Mouse (Mus musculus) kidney, adult 11 months (tissue): ENCODE data around the gene Praf2.
"Not testable (repeated sequence)": the region's sequence is repeated elsewhere in the genome, so short reads cannot be mapped to it uniquely, and the experiment has no call there.

Experiments used
- DNase-seq: peaks from one replicate; pipeline ENCODE4 v3.0.0; 2022

Gene Praf2

DNA sequence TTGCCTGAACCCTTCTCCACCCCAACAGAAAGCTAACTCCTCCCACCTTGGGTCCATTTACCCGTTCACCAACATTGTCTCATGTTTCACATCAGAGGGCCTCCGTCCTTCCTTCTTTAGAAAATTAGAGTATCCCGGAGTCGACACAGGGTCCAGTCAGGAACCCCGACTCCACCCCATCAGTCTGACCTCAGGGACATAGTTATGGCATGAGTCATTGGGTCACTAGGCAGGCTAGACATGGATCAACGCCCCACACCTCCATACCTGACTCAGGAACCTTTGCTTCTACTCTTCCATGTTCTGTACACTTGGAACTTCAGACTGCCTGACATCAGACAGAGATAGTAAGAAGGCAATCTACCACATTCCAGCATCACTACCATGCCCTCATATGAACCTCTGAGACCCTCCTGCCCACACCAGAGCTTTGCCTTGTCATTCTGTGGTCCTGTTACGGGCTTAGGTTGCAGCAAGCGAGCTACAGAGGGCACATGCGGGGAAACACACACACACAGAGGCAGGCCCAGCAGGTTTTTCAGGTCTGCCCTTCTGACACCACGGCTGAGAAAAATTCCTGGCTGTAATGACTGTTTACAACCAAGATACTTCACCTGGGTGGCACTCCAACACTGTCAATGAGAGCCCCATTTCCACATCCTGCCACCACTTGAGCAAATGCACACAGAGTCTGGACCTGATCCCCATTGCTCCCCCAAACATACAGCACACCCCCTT is 12.0 kb downstream of the Praf2 start:
- peak; percentile 58 for DNase-seq

DNA sequence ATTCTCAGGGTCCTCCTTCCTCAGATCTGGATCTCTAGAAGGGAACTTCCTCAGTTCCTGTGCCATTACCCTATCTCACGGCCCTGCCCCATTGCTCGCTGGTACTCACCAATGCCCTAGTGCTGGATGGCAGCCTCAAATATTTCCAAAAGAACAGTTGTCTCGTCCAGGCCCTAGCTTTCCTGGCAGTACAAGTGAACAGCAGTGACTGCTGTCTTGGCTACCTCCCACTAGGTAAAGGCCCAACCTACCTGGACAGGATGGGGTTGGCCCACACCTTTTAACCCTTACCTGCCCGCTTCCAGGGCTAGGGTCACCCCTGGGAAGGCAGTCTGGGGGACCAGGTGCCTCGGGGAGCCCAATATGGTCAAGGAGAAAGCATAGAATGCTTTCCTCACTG is 12.9 kb downstream of the Praf2 start:
- no peak for DNase-seq

DNA sequence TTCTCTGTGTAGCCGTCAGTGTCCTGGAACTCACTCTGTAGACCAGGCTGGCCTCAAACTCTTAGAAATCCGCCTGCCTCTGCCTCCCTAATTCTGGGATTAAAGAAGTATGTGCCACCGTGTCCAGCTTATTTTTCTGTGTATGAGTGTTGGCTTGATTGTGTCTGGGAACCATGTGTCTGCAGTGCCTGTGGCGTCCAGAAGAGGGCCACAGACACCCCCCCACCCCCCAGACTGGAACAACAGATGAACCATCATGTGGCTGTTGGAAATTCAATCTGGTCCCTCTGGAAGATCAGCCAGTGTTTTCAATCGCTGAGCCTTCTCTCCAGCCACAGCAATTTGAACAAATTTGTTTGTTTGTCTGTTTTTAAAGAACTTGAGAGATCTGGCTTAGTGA is 15.2 kb downstream of the Praf2 start:
- DNase-seq: no peak

DNA sequence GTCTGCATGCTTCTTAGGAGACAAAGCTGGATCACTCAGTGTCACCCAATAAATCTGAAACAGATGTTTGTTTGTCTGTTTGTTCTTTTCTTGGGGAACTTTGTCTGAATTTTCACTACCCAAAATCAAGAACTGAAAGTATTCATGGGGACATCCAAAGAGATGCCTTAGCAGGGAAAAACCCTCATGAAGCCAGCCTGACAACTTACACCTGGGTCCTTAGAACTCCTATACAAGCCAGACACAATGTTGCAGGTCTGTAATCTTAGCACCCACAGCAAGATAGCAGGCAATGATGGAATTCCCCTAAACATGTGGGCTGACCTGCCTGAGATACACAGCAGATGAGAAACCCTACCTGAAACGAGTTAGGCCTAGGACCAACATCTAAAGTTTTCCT is 16.7 kb downstream of the Praf2 start:
- no peak for DNase-seq

DNA sequence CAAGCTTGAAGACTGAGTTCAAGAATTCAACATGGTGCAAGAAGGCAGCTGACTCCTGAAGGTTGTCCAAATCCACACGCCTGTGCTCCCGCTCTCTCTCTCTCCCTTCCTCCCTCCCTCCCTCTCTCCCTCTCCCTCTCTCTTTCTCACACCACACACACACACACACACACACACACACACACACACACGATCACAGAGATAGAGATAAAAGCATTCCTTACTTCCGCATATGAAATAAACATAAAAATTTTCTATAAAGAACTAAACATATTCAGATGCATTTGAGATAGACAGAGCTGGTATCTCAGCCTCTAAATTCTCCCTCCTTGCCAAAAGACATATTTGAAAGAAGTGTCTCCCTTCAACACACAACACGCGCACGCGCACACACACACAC is 17.2 kb downstream of the Praf2 start:
- no peak for DNase-seq

DNA sequence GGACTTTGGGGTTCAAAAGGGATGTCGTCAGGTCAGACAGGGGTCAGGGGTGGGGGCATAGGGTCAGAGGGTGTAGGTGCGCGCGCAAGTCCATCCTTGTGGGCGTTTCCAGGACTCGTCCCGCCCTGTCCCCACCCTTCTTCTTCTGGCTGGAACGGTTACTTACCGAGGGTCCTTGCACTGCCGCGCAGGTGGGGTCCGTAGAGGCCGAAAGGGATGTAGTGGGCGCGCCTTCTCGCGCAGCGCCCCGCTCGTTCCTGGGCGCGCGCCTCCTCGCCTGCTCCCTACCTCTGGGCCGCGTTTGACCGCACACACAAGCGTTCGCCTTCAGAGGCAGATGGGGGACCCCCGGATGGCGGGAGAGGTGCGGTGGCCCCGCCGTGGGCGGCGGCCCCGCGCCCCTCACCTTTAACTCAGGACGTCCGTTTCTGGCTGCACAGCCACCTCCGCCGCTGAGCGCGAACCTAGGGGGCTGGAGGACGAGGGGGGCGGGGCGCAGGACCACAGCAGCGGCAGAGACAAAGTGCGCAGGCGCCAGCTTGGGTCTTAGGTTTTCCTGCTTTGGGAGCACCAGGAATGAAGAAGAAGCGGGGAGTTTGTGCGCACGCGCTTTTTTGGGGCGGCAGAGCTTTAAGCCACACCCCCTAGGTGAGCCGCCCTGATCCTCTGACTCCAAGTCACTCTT is 22.3 kb downstream of the Praf2 start, which contains the start of gene Ccdc120:
Ccdc120 (minus strand) TSS at position 474 of the 685 bp plus-strand sequence.
- peak; percentile 75 for DNase-seq

DNA sequence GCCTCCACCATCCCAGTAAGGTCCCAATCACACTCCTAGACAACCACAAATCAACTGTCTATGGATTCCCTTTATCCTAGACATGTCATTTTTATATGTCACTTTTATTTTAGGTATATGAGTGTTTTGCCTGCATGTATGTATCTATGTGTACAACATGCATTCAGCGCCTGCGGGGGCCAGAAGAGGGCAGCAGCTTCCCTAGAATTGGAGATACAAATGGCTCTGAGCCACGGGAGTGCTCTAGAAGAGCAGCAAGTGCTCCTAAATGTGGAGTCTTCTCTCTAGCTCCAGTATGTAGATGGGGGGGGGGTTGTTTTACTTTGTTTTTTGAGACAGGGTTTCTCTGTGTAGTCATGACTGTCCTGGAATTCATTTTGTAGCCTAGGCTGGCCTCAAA is 25.4 kb downstream of the Praf2 start:
- not testable (repeated sequence) for DNase-seq

DNA sequence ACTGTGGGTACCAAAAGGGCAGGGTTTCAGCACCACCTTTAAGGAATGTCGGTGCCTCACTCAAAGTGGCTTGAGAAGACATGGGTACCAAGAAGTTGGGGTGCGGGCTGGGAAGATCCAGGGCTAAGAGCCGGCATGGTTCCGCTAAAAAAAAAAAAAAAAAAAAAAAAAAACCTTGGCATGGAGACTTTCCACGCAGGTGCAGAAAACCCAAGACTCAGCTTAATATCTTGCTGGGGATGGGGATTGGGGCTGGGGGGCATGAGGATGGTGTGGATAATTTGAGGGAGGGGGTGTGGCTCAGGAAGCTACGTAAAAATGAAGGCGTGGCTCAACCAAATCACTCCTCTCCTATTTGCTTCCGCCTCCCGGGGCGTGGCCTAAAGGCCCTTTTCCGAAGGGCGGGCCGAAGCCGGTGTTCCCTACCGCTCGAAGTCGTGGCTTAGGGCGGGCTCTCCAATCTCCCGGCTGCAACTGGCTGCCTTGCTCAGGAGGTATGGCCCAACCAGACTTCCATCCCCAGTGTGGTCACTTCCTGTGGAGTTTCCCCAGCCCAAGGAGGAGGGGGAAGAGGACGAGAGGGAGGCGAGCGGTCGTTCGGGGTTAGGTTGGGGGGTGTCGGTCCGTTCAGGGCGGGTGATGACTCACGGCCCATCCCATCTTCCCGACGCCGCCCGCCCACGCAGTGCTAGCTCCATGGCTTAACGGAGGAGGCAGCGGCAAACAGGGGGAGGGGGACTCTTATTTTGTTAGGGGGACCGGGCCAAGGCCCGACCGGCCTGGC is 34.1 kb downstream of the Praf2 start, which contains the start of gene Tfe3:
Tfe3 (plus strand) TSS at position 424 of the 784 bp plus-strand sequence.
- DNase-seq: peak; percentile 97

DNA sequence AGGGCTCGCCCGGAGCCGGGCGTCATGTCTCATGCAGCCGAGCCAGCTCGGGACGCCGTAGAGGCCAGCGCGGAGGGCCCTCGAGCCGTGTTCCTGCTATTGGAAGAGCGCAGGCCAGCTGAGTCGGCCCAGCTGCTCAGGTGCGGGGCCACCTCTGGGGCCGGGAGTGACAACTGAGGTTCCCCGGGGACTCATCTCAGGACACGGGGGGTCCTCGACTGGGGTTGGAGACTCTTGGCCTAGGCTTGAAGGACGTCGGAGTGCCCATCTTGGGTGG is 34.6 kb downstream of the Praf2 start:
- no peak for DNase-seq

DNA sequence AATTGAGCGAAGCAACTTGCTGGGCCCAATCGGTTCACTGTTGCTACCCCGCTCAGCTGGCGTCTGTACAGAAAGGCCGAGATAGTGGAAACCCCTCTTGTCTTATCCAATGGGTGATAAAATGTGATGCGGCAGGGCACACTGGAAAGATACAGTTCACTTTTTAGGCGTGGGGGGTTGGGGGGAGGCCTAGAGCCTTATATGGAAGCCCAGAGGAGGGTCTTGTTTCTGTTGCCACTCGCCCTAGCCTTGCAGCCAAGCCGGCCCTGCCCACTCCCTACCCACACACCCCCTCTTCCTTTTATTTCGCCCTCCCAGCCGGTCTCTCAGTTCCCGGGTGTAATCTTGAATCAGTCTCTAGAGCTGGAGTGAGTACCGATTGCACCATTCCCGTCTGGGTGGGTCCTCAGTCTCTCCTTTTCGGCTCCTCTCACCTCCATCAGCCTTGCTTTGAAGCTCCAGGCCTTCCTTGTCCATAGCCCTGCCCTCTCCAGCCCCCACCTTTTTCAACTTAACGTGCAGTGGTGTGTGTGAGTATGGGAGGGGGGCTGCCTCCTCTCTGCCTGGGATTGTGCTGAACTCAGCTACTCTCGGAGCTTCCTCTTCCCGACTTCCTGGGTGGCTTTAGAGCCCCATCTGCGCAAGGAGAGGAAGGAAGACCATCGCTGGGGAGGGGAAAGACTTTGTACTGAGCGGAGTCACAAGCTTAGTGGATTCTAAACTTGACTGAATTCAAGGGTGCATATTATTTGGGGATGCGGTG is 35.6 kb downstream of the Praf2 start:
- DNase-seq: peak; percentile 27

DNA sequence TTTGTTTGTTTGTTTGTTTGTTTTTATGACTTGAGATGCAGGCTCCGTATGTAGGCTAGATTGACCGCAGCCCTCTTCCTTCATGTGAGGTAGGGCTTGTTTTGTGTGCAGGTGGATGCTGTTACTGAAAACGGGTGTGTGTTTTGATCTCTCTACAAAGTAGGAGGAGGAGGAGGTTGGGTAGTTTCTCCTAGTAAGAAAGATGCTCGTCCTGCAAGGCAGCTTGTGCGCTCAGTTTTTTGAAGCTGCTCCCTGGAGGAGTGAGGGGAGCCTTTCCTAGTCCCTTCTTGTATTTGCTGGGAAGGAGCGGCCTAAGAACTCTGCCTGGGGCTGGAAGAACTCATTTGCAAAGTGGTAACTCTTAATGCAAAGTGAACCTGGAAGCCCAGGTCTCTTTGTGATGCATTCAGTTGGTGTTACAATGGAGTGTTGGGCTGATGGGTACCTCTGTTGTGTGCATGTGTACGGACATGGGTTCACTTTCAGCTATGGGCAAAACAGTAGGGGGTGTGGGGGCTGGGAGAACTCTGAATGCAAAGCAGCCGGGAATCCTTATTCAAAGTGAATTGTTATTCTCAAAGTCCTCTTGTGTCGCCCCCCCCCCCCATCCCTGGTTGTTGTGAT is 36.5 kb downstream of the Praf2 start:
- no peak for DNase-seq

DNA sequence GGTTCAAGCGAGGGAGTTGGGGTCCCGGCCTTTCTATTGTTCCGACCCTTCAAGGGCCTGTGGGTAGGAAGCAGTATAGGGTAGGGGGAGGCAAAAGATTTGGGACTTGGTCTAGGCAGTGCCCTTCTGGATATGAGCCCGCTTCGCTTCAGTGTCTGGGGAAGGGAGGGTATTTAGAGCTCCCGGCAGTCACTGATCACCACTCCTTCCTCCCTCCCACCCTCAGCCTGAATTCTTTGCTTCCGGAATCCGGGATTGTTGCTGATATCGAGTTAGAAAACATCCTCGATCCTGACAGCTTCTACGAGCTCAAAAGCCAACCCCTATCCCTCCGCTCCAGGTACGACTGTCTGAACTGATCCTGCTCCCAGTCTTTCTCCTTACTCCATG is 37.0 kb downstream of the Praf2 start:
- DNase-seq: no peak

DNA sequence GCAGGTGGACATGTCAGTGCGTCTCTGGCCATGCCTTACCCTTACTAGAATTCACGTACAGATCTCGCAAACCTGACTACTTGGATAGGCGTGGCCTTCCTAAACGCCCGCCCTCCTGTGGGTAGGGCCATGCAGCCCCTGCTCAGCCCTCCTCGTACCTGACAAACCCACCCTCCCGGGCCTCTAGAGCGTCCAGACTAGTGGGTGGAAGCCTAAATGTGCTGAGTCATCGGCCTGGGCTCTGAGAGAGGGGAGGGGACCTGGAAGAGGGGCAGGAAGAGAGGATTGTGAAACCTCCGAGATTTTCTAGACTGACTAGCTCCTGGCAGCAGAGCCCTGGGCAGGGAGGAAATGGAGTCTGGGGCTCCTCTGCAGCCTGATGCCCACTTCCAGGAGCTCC is 37.5 kb downstream of the Praf2 start:
- DNase-seq: peak; percentile 45

DNA sequence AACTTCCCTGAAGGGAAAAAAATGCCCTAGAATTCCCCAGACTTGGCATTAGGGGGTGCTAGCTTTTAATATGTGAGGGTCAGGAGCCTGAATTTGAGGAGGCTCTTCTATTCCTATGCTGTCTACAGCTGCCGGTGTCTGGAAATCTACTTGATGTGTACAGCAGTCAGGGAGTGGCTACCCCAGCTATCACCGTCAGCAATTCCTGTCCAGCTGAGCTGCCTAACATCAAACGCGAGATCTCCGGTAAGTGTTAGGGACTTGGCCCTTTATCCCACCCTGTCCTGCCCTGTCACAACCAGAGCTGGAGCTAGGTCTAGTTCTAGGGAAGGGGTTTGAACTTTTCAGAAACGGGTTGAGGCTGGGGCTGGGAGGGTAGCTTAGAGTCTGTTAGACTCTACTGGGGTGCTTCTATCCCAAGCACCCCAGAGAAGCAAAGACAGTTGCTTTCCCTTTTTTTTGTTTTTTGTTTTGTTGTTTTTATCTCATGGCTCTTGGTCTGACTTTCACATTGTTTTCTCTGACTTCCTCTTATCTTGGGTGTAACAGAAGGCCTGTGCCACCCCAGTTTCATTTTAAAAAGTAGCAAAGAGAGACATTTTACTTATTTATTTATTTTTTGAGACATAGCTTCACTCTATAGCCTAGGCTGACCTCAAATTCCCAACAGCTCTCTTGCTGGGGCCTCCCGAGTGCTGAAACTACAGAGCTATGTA is 41.2 kb downstream of the Praf2 start:
- DNase-seq: no peak

DNA sequence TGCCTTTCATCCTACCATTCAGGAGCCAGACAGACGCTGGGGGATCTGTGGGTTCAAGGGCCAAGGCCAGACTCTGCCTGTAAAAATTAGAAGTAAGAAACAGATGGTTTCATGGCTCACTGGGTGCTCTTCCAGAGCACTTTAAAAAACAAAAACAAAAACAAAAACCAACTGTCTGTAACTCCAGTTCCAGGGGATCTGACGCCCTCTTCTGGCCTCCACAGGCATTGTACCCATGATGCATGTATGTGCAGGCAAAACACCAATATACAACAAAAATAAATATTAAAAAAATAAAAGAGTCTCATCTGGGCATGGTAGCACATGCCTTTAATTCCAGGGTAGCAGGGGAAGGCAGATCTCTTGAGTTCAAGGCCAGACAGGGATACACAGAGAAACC is 44.5 kb downstream of the Praf2 start:
- DNase-seq: no peak

DNA sequence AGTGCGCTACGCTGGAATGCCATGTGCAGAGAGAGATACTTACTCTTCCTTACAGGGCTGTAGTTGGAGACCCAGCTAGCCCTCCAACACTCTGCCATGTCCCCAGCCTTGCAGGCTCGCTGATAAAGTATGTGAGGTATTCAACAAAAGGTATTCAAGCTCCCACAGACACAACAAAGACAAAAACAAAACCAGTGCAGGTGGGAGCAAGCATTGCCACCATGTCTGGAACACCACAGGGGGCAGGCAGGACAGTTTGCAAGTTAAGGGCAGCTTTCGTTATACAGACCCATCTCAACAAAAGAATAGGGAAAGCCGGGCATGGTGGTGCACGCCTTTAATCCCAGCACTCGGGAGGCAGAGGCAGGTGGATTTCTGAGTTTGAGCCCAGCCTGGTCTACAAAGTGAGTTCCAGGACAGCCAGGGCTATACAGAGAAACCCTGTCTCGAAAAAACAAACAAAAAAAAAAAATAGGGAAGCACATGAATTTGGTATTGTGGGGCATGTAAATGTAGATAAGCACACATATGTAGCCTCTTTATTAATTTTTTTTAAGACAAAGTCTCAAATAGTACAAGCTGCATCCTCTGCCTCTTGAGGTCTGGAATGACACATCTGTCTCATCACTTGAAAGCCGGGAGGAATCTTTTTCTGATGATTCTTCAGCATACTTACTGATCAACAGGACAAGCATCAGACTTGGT is 47.4 kb downstream of the Praf2 start:
- DNase-seq: no peak

DNA sequence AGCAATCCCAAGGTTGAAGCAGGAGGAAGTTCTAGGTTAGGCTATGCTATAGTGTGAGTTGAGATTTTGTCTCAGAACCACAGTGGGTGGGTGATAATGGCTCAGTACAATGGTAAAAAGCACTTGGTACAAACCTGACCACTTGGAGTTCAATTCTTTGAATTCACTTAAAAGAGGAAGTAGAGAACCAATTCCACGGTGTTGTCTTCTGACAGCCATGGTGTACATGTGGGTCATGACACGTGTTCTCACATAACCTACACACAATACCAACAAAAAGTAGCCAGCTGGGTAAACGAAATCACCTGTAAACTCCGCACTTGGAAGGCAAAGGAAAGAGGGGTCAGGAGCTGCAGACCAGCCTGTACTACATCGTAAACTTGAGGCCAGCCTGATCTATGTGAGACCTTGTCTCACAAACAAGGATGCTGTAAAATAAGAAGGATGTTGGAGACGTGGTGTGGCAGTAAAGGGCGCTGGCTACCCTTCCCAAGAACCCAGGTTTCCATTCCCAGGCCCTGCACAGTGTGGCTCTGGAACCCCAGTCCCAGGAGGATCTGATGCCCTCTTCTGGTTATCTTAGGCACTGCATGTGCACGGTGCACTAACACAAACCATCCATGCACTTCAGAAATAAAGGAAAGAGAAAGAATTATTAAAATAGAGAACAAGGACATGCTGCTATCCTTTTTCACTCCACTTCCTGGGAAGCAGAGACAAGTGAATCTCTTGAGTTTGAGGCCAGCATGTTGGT is 48.3 kb downstream of the Praf2 start:
- peak; percentile 24 for DNase-seq

DNA sequence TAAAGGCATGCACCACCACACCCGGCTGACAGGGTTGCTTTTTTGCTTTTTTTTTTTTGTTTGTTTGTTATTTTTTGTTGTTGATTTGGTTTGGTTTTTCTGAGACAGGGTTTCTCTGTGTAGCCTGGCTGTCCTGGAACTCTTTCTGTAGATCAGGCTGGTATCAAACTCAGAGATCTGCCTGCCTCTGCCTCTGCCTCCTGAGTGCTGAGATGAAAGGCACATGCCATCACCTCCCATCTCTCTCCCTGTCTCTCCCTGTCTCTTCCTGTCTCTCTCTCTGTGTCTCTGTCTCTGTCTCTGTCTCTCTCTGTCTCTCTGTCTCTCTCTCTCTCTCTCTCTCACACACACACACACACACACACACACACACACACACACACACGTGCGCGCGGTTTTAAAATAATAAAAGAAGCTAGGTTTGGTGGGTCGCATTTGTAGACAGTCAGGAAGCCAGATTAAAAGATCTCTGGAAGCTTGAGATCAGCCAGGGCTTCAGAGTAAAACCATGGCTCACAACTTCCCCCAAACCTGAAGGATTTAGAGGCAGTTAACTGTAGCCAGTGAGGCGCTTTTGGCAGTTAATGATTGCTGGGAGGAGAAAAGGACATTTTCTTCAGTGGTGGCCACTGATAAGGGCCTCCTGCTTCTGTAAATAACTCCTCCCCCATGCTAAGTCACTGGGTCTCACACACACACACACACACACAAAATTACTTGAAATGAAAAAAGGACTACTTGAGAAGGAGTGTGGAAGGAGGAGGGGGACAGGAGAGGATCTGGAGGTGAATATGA is 50.4 kb downstream of the Praf2 start:
- no peak for DNase-seq

DNA sequence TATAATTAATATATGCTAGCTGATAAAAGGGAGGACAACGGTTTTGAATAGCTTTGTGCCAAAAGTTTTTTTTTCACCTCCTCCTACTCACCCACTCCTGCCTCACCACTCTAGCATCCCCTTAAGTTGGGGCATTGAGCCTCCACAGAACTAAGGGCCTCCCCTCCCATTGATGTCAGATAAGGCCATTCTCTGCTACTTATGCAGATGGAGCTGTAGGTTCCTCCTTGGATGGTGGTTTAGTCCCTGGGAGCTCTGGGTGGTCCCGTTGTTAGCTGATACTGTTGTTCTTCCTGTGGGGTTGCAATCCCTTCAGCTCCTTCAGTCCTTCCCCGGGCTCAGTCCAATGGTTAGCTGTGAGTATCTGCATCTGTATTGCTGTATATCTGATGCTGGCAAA is 51.1 kb downstream of the Praf2 start:
- DNase-seq: no peak
